Mouse (Mus musculus) subcutaneous adipose tissue, adult 2 months (tissue): ENCODE measurements around the gene Gstt4. TPM values are rescaled to one million over a fixed set of nuclear protein-coding genes. Genes with fewer than 3 reads are reported as not detected.

Source experiments
- polyA plus RNA-seq: library from polyadenylated mRNA; depleted of rRNA; stranded (reverse); fragments of >200 nt; gene quantifications from 2 replicates; pipeline ENCODE4 v1.2.3, GENCODE M21; 2012; ENCODE audit warnings: low replicate concordance; rRNA removed

Gene Gstt4
- polyA plus RNA-seq = 0.17 TPM in 1 of 2 replicates, not detected in the other

DNA sequence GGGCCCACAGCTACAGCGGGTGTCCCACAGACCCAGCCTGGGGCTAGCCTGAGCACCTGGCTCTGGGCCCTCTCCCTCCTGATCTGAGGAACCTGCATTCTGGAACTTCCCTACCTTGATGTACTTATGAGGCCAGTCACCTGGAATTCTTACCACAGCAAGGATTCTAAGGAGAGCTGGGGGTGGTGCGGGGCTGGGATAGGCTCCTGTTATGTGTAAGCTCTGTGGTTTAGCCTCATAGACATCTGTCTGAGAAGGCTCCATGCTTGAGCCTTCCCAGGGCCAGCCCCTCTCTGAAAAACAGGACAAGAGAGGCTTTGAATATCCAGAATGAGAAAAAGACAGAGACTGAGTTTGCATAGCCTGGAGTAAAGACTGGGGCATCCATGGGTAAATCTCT, at the start of gene Gstt4:
Gene Gstt4 (minus strand): TSS at position 101 of the 400 bp plus-strand sequence.

DNA sequence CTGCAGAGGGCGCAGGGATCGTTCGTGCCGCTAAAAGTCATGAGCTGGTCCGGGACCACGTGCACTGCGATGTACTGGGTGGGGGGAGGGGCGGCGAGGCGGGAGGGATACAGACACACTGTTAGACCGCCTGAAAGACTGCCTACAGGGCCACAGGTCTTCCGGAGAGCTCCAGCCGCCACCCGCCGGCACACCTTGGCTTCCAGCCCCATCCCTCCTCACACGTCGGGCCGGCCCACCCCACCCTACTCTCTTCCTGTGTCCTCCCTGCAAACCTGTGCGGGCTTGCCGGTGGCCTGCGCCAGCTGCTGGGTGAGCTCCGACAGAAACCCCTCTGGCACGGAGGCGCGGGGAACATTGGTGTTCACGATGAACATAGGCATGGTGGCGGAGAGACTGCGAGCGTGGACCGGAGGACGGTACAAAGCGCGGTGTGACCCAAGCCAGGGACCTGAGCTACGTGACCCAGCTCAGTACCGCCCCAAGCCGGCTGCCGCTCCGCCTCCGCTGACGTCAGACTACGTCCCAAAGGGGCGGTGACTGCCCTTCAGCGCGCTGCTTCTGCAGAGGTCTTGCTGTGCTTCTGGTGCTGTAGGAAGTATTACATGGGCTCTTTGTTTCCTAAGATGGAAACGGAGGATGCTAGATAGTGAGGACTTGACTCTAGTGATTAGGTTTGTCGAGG, 37.6 kb upstream of the Gstt4 start, which contains the start of gene Mif:
Gene Mif (minus strand): TSS at position 455 of the 685 bp plus-strand sequence.

DNA sequence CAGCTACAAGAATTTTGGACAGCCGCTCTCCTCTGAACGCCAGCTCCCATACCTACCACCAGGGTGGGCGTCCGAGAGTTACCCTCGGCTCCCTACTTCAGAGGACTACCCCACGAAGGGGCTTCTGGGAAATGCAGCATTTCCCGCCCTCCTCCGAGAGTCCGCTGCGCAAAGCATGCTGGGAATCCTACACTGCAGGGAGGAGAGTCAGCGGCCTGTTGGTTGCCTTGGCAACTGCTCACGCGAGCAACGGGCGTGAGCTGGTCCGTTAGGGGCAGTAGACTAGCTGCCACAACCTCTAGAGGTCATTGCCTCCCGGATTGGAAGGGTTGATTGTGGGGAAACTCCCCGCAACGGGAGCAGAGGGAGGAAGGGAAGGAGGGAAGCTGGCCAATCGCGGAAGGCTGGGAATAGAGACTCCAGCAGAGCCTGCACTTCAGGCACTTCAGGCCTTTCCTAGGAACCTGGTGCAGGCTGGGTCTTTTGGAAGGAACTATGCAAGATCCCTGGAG, 15.0 kb upstream of the Gstt4 start, which contains the start of gene Gstt2:
Gene Gstt2 (minus strand): TSS at position 177 of the 512 bp plus-strand sequence.

DNA sequence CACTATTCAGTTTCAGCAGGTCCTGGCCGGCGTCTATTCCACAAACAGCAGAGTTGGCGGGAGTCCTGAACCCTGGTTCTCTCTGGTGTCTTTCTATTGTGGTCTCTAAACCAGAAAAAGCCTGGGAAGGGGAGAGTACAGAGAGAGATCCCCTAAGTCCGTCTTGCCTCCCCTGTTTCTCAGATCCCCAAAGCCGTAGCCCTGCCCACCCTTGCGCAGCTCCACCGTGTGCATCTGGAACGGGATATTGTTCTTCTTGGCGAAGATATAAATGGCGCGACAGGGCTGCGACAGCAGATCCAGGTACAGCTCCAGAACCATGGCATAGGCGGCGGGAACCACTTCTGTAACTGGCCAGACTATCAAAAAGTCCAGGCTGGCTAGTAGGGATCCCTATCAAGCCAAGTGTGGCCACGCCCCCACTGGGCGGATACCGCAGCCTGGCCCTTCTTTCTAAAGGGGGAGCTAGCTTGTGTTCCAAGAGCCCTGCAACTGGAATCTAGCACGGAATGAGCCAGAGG, 24.1 kb downstream of the Gstt4 start, which contains the start of gene Gstt1:
Gene Gstt1 (minus strand): TSS at position 409 of the 521 bp plus-strand sequence.

DNA sequence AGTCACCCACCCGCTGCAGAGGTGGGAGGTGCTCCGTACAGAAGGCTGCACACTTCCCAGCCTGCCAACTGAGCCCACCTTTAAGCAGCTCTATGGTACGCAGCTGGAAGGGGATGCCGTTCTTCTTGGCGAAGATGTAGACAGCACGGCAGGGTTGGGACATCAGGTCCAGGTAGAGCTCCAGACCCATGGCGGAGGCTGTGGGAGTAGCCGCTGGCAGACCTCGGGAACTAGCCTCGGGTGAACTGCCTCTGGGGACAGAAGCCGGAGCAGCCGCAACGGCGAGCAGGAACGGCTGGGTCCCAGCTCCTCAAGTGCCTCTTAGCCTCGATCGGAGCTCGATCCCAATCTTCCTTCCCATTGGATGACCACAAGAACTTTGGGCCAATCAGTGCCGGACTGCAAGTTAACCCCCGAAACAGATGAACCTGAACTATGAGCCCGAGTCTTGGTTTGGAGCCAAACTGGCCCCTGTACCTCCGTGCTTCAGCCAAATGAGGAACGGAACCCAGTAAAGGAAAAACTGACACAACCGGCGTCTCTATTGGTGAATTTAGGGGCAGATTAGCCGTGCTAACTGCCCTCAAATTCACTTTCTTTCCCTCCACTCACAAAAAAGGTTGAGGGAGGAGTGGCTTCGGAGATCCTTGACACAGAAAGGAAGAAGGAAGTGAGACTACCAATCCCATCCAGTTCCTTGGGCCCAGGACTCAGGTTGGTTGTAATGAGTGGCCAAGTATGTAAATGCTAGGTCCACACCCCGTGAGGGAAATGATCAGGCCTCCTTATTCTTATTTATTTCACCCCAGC, 41.4 kb downstream of the Gstt4 start, which contains the start of the genes Gm20441 and Gstt3:
Gene Gm20441 (minus strand): TSS at position 186 of the 810 bp plus-strand sequence.
Gene Gstt3 (minus strand): TSS at position 646 of the 810 bp plus-strand sequence.

DNA sequence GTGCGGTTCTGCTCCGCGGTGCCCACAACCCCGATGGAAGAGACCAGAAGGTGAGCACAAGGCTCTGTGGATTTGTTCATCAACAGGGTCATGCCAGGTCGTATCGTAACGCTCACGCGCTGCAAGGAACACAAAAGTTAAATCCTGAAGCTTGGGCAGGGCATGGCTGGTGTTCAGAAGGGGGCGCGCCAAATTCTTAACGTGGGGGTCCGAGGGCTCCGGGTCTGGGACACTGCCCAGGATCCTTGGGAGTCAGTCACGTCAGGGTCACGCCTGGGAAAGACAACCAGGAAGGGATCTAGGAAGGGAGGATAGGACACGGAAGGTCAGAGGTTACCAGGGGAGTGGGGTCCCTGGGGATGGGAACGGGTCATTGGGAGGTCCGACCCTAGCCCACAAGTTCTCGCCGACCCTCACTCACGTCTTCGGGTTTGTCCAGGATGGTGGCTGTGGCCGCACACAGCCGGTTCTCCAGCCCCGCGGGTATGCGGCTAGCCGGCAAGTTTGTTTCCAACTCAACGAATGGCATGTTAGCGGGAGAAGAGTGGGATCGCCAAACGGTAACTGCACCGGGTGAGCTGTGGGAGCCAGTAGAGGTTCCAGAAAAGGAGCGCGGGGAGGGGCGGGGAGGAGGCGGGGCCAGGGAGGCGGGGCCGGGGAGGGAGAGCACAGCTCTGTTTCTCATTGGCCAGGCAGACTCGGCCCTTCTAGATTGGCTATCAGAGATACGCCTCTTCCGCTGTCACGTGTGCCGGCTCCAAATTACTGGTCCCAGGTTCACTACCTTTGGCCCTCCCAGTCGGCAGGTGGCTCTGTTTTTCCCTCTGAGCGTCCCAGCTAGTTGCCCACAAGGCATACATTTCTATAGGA, 49.3 kb downstream of the Gstt4 start, which contains the start of gene Ddt:
Gene Ddt (minus strand): TSS at position 620 of the 870 bp plus-strand sequence.

Other genes with a start within 250 kb of the Gstt4 start
- gene Ggt5, start 233.2 kb downstream of the Gstt4 start, polyA plus RNA-seq = 86.3 and 181 TPM in 2 replicates
- gene Susd2, start 178.5 kb downstream of the Gstt4 start, polyA plus RNA-seq = 10.9 and 26.2 TPM in 2 replicates
- 33.4 and 65.4 TPM in 2 replicates for gene Cabin1, start 58.2 kb downstream of the Gstt4 start, polyA plus RNA-seq
- 98.3 and 207 TPM in 2 replicates for gene Ddt, start 49.1 kb downstream of the Gstt4 start, polyA plus RNA-seq
- 0.21 and 0.37 TPM in 2 replicates for gene Gm20441, start 41.6 kb downstream of the Gstt4 start, polyA plus RNA-seq
- 27.3 and 28.0 TPM in 2 replicates for gene Gstt3, start 41.1 kb downstream of the Gstt4 start, polyA plus RNA-seq
- gene Gstt1, start 24.0 kb downstream of the Gstt4 start, polyA plus RNA-seq = 113 and 180 TPM in 2 replicates
- 163 and 231 TPM in 2 replicates for gene Gstt2, start 14.9 kb upstream of the Gstt4 start, polyA plus RNA-seq
- gene Mif, start 37.7 kb upstream of the Gstt4 start, polyA plus RNA-seq = 463 and 1,518 TPM in 2 replicates
- 5.6 and 9.5 TPM in 2 replicates for gene Derl3, start 70.9 kb upstream of the Gstt4 start, polyA plus RNA-seq
- 49.5 and 67.8 TPM in 2 replicates for gene Smarcb1, start 99.1 kb upstream of the Gstt4 start, polyA plus RNA-seq
- gene Chchd10, start 110.6 kb upstream of the Gstt4 start, polyA plus RNA-seq = 285 and 313 TPM in 2 replicates
- gene Mmp11, start 114.0 kb upstream of the Gstt4 start, polyA plus RNA-seq = 59.5 and 159 TPM in 2 replicates
- gene Gm867, start 118.1 kb upstream of the Gstt4 start, polyA plus RNA-seq = 0.54 and 0.87 TPM in 2 replicates
- gene Vpreb3, start 120.5 kb upstream of the Gstt4 start, polyA plus RNA-seq = 0.40 and 1.9 TPM in 2 replicates
- 0.10 TPM in 1 of 2 replicates, not detected in the other for gene Gm5134, start 132.0 kb upstream of the Gstt4 start, polyA plus RNA-seq
- gene Zfp280b, start 210.1 kb upstream of the Gstt4 start, polyA plus RNA-seq = 4.9 and 8.6 TPM in 2 replicates